ENCODE assay signal across 15 mouse cellular contexts in the genomic region with DNA sequence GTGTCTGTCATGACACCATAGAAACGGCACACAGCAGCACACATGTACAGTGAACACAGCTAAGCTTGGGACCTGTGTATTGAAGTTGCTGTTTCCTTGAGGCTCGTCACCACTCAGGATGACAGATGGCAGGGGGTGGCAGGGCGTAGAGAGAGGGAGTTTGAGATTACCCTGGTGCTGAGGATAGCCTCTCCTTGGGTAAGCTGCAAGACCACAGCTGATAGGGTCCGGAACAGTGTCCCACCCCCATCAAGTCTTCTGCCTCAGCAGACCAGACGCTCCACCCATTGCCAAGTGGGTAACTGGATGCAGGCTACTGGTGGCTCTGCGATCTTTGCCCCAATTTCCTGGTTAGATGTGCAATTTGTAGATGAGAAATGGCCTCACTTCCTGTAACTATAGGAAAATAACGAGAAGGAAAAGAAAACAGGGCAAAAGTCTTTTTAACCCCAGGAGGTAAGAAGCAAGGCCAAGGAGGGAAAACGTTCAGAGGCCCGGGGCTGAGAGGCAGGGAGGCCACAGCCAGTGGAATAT. TPM values are rescaled to one million over a fixed set of nuclear protein-coding genes. Genes with fewer than 3 reads are reported as not detected.
DNase-seq lines count a peak whose midpoint lies in the region; ATAC-seq and TF ChIP-seq lines count a peak whose summit lies in the region.
"Had no signal": no experiment of that assay in that cellular context is flagged by ENCODE, and none has a peak within 500 bp of the region (broad histone marks: within the 10 kb centered on the region; RNA-seq: fewer than 3 reads in every experiment).

No protein-coding gene starts in this region.

- TF ChIP-seq POLR2A in thymus, adult 2 months (IDR thresholded peaks at IDR 0.05; ENCODE audit: control insufficient read depth, extremely low read depth, insufficient read depth, low read length, poor library complexity) = no peak

- no peaks in the 10 kb centered on the region for H3K27me3 ChIP-seq in forebrain, embryonic 10.5 days (ENCODE audit: poor library complexity, severe bottlenecking)
- H3K27me3 ChIP-seq in forebrain, embryonic 13.5 days = no peaks in the 10 kb centered on the region
- no peaks in the 10 kb centered on the region for H3K27me3 ChIP-seq in thymus, adult 2 months (ENCODE audit: control insufficient read depth, insufficient read depth, low read length)
- no peaks in the 10 kb centered on the region for H3K27me3 ChIP-seq in liver, postnatal 0 days (ENCODE audit: insufficient read depth, low read length)
- no peaks in the 10 kb centered on the region for H3K27me3 ChIP-seq in stomach, postnatal 0 days (ENCODE audit: control insufficient read depth, insufficient read depth, low read length)
- no peaks in the 10 kb centered on the region for H3K27me3 ChIP-seq in forebrain, embryonic 12.5 days
- H3K27me3 ChIP-seq: heart, embryonic 13.5 days; neural tube, embryonic 12.5 days had no signal

- H3K4me2 ChIP-seq in forebrain, embryonic 13.5 days = no peak overlapping the region
- peak overlapping the region; percentile 53 for H3K4me2 ChIP-seq in liver, postnatal 0 days (ENCODE audit: low read depth, low read length)
- H3K4me2 ChIP-seq in stomach, postnatal 0 days (replicated peaks; ENCODE audit: low read depth) = no peak overlapping the region
- H3K4me2 ChIP-seq in forebrain, embryonic 12.5 days = no peak overlapping the region
- H3K4me2 ChIP-seq: heart, embryonic 13.5 days; neural tube, embryonic 12.5 days had no signal

- no peak for TF ChIP-seq CTCF in thymus, adult 2 months (IDR thresholded peaks at IDR 0.05; ENCODE audit: borderline replicate concordance, control insufficient read depth, extremely low read depth, insufficient read depth, low read length, poor library complexity)
- no peak for TF ChIP-seq CTCF in liver, postnatal 0 days (IDR thresholded peaks at IDR 0.05; ENCODE audit: low read depth)
- no peak for TF ChIP-seq CTCF in stomach, postnatal 0 days (IDR thresholded peaks at IDR 0.05; ENCODE audit: low read depth)

- no peaks in the 10 kb centered on the region for H3K36me3 ChIP-seq in forebrain, embryonic 10.5 days (replicated peaks)
- no peaks in the 10 kb centered on the region for H3K36me3 ChIP-seq in forebrain, embryonic 13.5 days (ENCODE audit: poor library complexity, severe bottlenecking)
- no peaks in the 10 kb centered on the region for H3K36me3 ChIP-seq in thymus, adult 2 months (ENCODE audit: control insufficient read depth, insufficient read depth, low read length)
- H3K36me3 ChIP-seq in liver, postnatal 0 days (replicated peaks; ENCODE audit: insufficient read depth, low read length) = no peaks in the 10 kb centered on the region
- H3K36me3 ChIP-seq in stomach, postnatal 0 days (ENCODE audit: control insufficient read depth, insufficient read depth, low read length) = no peaks in the 10 kb centered on the region
- no peaks in the 10 kb centered on the region for H3K36me3 ChIP-seq in forebrain, embryonic 12.5 days (replicated peaks)
- H3K36me3 ChIP-seq: heart, embryonic 13.5 days; neural tube, embryonic 12.5 days had no signal

- H3K9ac ChIP-seq in forebrain, embryonic 13.5 days = no peak overlapping the region
- 0 out of 2 replicates have a peak overlapping the region, but pooled peaks have one; percentile 16 for H3K9ac ChIP-seq in liver, postnatal 0 days (replicated peaks)
- H3K9ac ChIP-seq in stomach, postnatal 0 days (ENCODE audit: low read length) = no peak overlapping the region
- no peak overlapping the region for H3K9ac ChIP-seq in forebrain, embryonic 12.5 days
- H3K9ac ChIP-seq: heart, embryonic 13.5 days; neural tube, embryonic 12.5 days had no signal

- H3K27ac ChIP-seq in forebrain, embryonic 10.5 days = 0 out of 2 replicates have a peak overlapping the region, but pooled peaks have one; percentile 8
- H3K27ac ChIP-seq in forebrain, embryonic 13.5 days = no peak overlapping the region
- H3K27ac ChIP-seq in thymus, adult 2 months (ENCODE audit: control insufficient read depth, insufficient read depth, low read length) = no peak overlapping the region
- peak overlapping the region; percentile 89 for H3K27ac ChIP-seq in liver, postnatal 0 days (ENCODE audit: low read depth)
- peak overlapping the region; percentile 70; the same call in 1 of the 2 replicates for H3K27ac ChIP-seq in stomach, postnatal 0 days (replicated peaks)
- H3K27ac ChIP-seq in forebrain, embryonic 12.5 days = no peak overlapping the region
- H3K27ac ChIP-seq: heart, embryonic 13.5 days; neural tube, embryonic 12.5 days had no signal

- peaks cover 6% of the 10 kb centered on the region; the same call in 1 of the 2 replicates for H3K4me1 ChIP-seq in forebrain, embryonic 10.5 days
- H3K4me1 ChIP-seq in forebrain, embryonic 13.5 days = no peaks in the 10 kb centered on the region
- H3K4me1 ChIP-seq in thymus, adult 2 months (replicated peaks; ENCODE audit: control insufficient read depth, insufficient read depth, low read length) = peaks cover 13% of the 10 kb centered on the region
- H3K4me1 ChIP-seq in liver, postnatal 0 days (ENCODE audit: insufficient read depth) = peaks cover 14% of the 10 kb centered on the region
- no peaks in the 10 kb centered on the region for H3K4me1 ChIP-seq in stomach, postnatal 0 days (replicated peaks; ENCODE audit: control insufficient read depth, insufficient read depth)
- no peaks in the 10 kb centered on the region for H3K4me1 ChIP-seq in forebrain, embryonic 12.5 days
- H3K4me1 ChIP-seq: heart, embryonic 13.5 days; neural tube, embryonic 12.5 days had no signal

- no peak for ATAC-seq in forebrain, embryonic 13.5 days
- ATAC-seq in liver, postnatal 0 days = peak; percentile 69
- ATAC-seq in stomach, postnatal 0 days (ENCODE audit: low FRiP score, low TSS enrichment) = peak; percentile 83
- ATAC-seq in forebrain, embryonic 12.5 days (ENCODE audit: low FRiP score) = no peak
- ATAC-seq in erythroblast, adult 5-6 weeks (replicated peaks; ENCODE audit: low FRiP score, poor library complexity, severe bottlenecking) = no peak
- ATAC-seq: inflammation-experienced regulatory T-cells, adult 6 months had no signal

- 0 out of 2 replicates have a peak, but pooled peaks have one; percentile 22 for TF ChIP-seq EP300 in liver, postnatal 0 days (IDR thresholded peaks at IDR 0.05; ENCODE audit: low read depth)
- no peak for TF ChIP-seq EP300 in stomach, postnatal 0 days (optimal IDR thresholded peaks at IDR 0.05)

- WGBS in forebrain, embryonic 10.5 days = 74% methylated on average over 9 of the region's 9 CpGs
- 75% methylated on average over 9 of the region's 9 CpGs for WGBS in forebrain, embryonic 13.5 days
- WGBS in thymus, adult 2 months = 10% methylated on average over 9 of the region's 9 CpGs
- 11% methylated on average over 9 of the region's 9 CpGs for WGBS in liver, postnatal 0 days (ENCODE audit: insufficient replicate concordance)
- WGBS in stomach, postnatal 0 days = 32% methylated on average over 9 of the region's 9 CpGs
- WGBS in forebrain, embryonic 12.5 days = 67% methylated on average over 9 of the region's 9 CpGs

- H3K4me3 ChIP-seq in forebrain, embryonic 10.5 days = no peak overlapping the region
- no peak overlapping the region for H3K4me3 ChIP-seq in forebrain, embryonic 13.5 days
- no peak overlapping the region for H3K4me3 ChIP-seq in thymus, adult 2 months (ENCODE audit: control insufficient read depth, insufficient read depth, low read length)
- 0 out of 2 replicates have a peak overlapping the region, but pooled peaks have one; percentile 8 for H3K4me3 ChIP-seq in liver, postnatal 0 days (ENCODE audit: low read depth, low read length)
- H3K4me3 ChIP-seq in stomach, postnatal 0 days (ENCODE audit: low read depth, low read length) = no peak overlapping the region
- H3K4me3 ChIP-seq in forebrain, embryonic 12.5 days (replicated peaks) = no peak overlapping the region
- H3K4me3 ChIP-seq: heart, embryonic 13.5 days; neural tube, embryonic 12.5 days had no signal

- no peak for DNase-seq in forebrain, embryonic 10.5 days (ENCODE audit: extremely low spot score, low spot score)
- peak; percentile 16 for DNase-seq in thymus, postnatal 0 days (ENCODE audit: low spot score)
- no peak for DNase-seq in thymus, adult 2 months
- DNase-seq in liver, postnatal 0 days = peak; percentile 39
- peak; percentile 33 for DNase-seq in stomach, postnatal 0 days (ENCODE audit: low spot score)
- DNase-seq: adrenal gland, postnatal 14 days; cerebellum, adult 9-10 months had no signal

- no peaks in the 10 kb centered on the region for H3K9me3 ChIP-seq in forebrain, embryonic 10.5 days
- H3K9me3 ChIP-seq in forebrain, embryonic 13.5 days (replicated peaks) = 0 out of 2 replicates have a peak, but pooled peaks cover 3% of the 10 kb centered on the region
- no peaks in the 10 kb centered on the region for H3K9me3 ChIP-seq in liver, postnatal 0 days (ENCODE audit: low read length)
- no peaks in the 10 kb centered on the region for H3K9me3 ChIP-seq in stomach, postnatal 0 days (ENCODE audit: control insufficient read depth, low read length)
- no peaks in the 10 kb centered on the region for H3K9me3 ChIP-seq in forebrain, embryonic 12.5 days
- H3K9me3 ChIP-seq: heart, embryonic 13.5 days had no signal

RNA-seq across cellular contexts. Expression of gene Ffar2, which starts 11.8 kb away (rescaled TPM):
- not detected in 2 replicates for polyA plus RNA-seq in forebrain, embryonic 10.5 days (2016; fragmentation: Nextera tagmentation; extraction: Ambion mirVana)
- polyA plus RNA-seq in forebrain, embryonic 13.5 days (2015; fragmentation: Nextera tagmentation; extraction: Ambion mirVana) = 0.09 TPM in 1 of 2 replicates, not detected in the other
- 0.95 and 1.5 TPM in 2 replicates for polyA plus RNA-seq in thymus, postnatal 0 days (2015; fragmentation: Nextera tagmentation; extraction: Ambion mirVana)
- 3.2 and 3.5 TPM in 2 replicates for polyA plus RNA-seq in thymus, adult 2 months (2012; rRNA removed)
- polyA plus RNA-seq in liver, postnatal 0 days (2015; fragmentation: Nextera tagmentation; extraction: Ambion mirVana) = 1.6 and 2.1 TPM in 2 replicates
- 1.7 TPM in 2 replicates for polyA plus RNA-seq in stomach, postnatal 0 days (2015; fragmentation: Nextera tagmentation; extraction: Ambion mirVana)
- polyA plus RNA-seq in forebrain, embryonic 12.5 days (2016; fragmentation: Nextera tagmentation; extraction: Ambion mirVana) = not detected in 2 replicates
- total RNA-seq in erythroblast, adult 5-6 weeks (2015; ENCODE audit: low replicate concordance) = 8.1 and 11.1 TPM in 2 replicates
- total RNA-seq in erythroblast, adult 5-6 weeks (2017; ENCODE audit: low replicate concordance) = 10.6 and 12.3 TPM in 2 replicates
- polyA plus RNA-seq: heart, embryonic 13.5 days had no signal

RNA-seq across cellular contexts. Expression of gene Krtdap, which starts 24.1 kb away (rescaled TPM):
- not detected in 2 replicates for polyA plus RNA-seq in forebrain, embryonic 10.5 days (2016; fragmentation: Nextera tagmentation; extraction: Ambion mirVana)
- polyA plus RNA-seq in forebrain, embryonic 13.5 days (2015; fragmentation: Nextera tagmentation; extraction: Ambion mirVana) = not detected in 2 replicates
- 36.0 and 39.0 TPM in 2 replicates for polyA plus RNA-seq in thymus, postnatal 0 days (2015; fragmentation: Nextera tagmentation; extraction: Ambion mirVana)
- 11.9 and 18.3 TPM in 2 replicates for polyA plus RNA-seq in thymus, adult 2 months (2012; rRNA removed)
- polyA plus RNA-seq in liver, postnatal 0 days (2015; fragmentation: Nextera tagmentation; extraction: Ambion mirVana) = not detected in 2 replicates
- polyA plus RNA-seq in stomach, postnatal 0 days (2015; fragmentation: Nextera tagmentation; extraction: Ambion mirVana) = 12,744 and 13,054 TPM in 2 replicates
- polyA plus RNA-seq in forebrain, embryonic 12.5 days (2016; fragmentation: Nextera tagmentation; extraction: Ambion mirVana) = not detected in 2 replicates
- not detected in 2 replicates for total RNA-seq in erythroblast, adult 5-6 weeks (2015; ENCODE audit: low replicate concordance)
- total RNA-seq in erythroblast, adult 5-6 weeks (2017; ENCODE audit: low replicate concordance) = not detected in 2 replicates
- polyA plus RNA-seq: inflammation-experienced regulatory T-cells, adult 6 months; neural tube, embryonic 12.5 days had no signal

RNA-seq across cellular contexts. Expression of gene Ffar3, which starts 44.2 kb away (rescaled TPM):
- not detected in 2 replicates for polyA plus RNA-seq in forebrain, embryonic 10.5 days (2016; fragmentation: Nextera tagmentation; extraction: Ambion mirVana)
- polyA plus RNA-seq in forebrain, embryonic 13.5 days (2015; fragmentation: Nextera tagmentation; extraction: Ambion mirVana) = not detected in 2 replicates
- polyA plus RNA-seq in thymus, postnatal 0 days (2015; fragmentation: Nextera tagmentation; extraction: Ambion mirVana) = 0.10 TPM in 1 of 2 replicates, not detected in the other
- 0.13 TPM in 1 of 2 replicates, not detected in the other for polyA plus RNA-seq in thymus, adult 2 months (2012; rRNA removed)
- not detected in 2 replicates for polyA plus RNA-seq in liver, postnatal 0 days (2015; fragmentation: Nextera tagmentation; extraction: Ambion mirVana)
- polyA plus RNA-seq in stomach, postnatal 0 days (2015; fragmentation: Nextera tagmentation; extraction: Ambion mirVana) = 0.22 and 0.30 TPM in 2 replicates
- polyA plus RNA-seq in forebrain, embryonic 12.5 days (2016; fragmentation: Nextera tagmentation; extraction: Ambion mirVana) = not detected in 2 replicates
- not detected in 2 replicates for total RNA-seq in erythroblast, adult 5-6 weeks (2015; ENCODE audit: low replicate concordance)
- total RNA-seq in erythroblast, adult 5-6 weeks (2017; ENCODE audit: low replicate concordance) = not detected in 2 replicates
- polyA plus RNA-seq: embryonic facial prominence, embryonic 14.5 days; heart, embryonic 13.5 days; neural tube, embryonic 12.5 days; urinary bladder, adult 2 months had no signal

RNA-seq across cellular contexts. Expression of gene Dmkn, which starts 48.3 kb away (rescaled TPM):
- not detected in 2 replicates for polyA plus RNA-seq in forebrain, embryonic 10.5 days (2016; fragmentation: Nextera tagmentation; extraction: Ambion mirVana)
- 0.68 TPM in 1 of 2 replicates, not detected in the other for polyA plus RNA-seq in forebrain, embryonic 13.5 days (2015; fragmentation: Nextera tagmentation; extraction: Ambion mirVana)
- polyA plus RNA-seq in thymus, postnatal 0 days (2015; fragmentation: Nextera tagmentation; extraction: Ambion mirVana) = 10.7 and 12.7 TPM in 2 replicates
- polyA plus RNA-seq in thymus, adult 2 months (2012; rRNA removed) = 26.3 and 35.6 TPM in 2 replicates
- 1.5 and 1.8 TPM in 2 replicates for polyA plus RNA-seq in liver, postnatal 0 days (2015; fragmentation: Nextera tagmentation; extraction: Ambion mirVana)
- 1,959 and 2,038 TPM in 2 replicates for polyA plus RNA-seq in stomach, postnatal 0 days (2015; fragmentation: Nextera tagmentation; extraction: Ambion mirVana)
- polyA plus RNA-seq in forebrain, embryonic 12.5 days (2016; fragmentation: Nextera tagmentation; extraction: Ambion mirVana) = not detected in 2 replicates
- 7.7 and 29.0 TPM in 2 replicates for total RNA-seq in erythroblast, adult 5-6 weeks (2015; ENCODE audit: low replicate concordance)
- 5.3 and 10.9 TPM in 2 replicates for total RNA-seq in erythroblast, adult 5-6 weeks (2017; ENCODE audit: low replicate concordance)
- polyA plus RNA-seq: inflammation-experienced regulatory T-cells, adult 6 months had no signal

RNA-seq across cellular contexts. Expression of gene Ffar1, which starts 49.5 kb away (rescaled TPM):
- polyA plus RNA-seq in forebrain, embryonic 10.5 days (2016; fragmentation: Nextera tagmentation; extraction: Ambion mirVana) = not detected in 2 replicates
- polyA plus RNA-seq in forebrain, embryonic 13.5 days (2015; fragmentation: Nextera tagmentation; extraction: Ambion mirVana) = not detected in 2 replicates
- polyA plus RNA-seq in thymus, postnatal 0 days (2015; fragmentation: Nextera tagmentation; extraction: Ambion mirVana) = not detected in 2 replicates
- 0.50 and 0.60 TPM in 2 replicates for polyA plus RNA-seq in thymus, adult 2 months (2012; rRNA removed)
- 0.06 TPM in 1 of 2 replicates, not detected in the other for polyA plus RNA-seq in liver, postnatal 0 days (2015; fragmentation: Nextera tagmentation; extraction: Ambion mirVana)
- polyA plus RNA-seq in stomach, postnatal 0 days (2015; fragmentation: Nextera tagmentation; extraction: Ambion mirVana) = 0.04 and 0.06 TPM in 2 replicates
- not detected in 2 replicates for polyA plus RNA-seq in forebrain, embryonic 12.5 days (2016; fragmentation: Nextera tagmentation; extraction: Ambion mirVana)
- not detected in 2 replicates for total RNA-seq in erythroblast, adult 5-6 weeks (2015; ENCODE audit: low replicate concordance)
- total RNA-seq in erythroblast, adult 5-6 weeks (2017; ENCODE audit: low replicate concordance) = not detected in 2 replicates
- total RNA-seq: adrenal gland, postnatal 14 days had no signal
- polyA plus RNA-seq: embryonic facial prominence, embryonic 14.5 days; heart, embryonic 13.5 days; neural tube, embryonic 12.5 days; urinary bladder, adult 2 months had no signal

Comparison
In these comparisons a context has a peak if more than half of its experiments do, and no peak if none do; other contexts are left out.
1. DNase-seq: peak in thymus, postnatal 0 days (single experiment), liver, postnatal 0 days (single experiment) and stomach, postnatal 0 days (single experiment); none in forebrain, embryonic 10.5 days (single experiment) and thymus, adult 2 months (single experiment).
2. H3K27ac ChIP-seq: peak in forebrain, embryonic 10.5 days (single experiment), liver, postnatal 0 days (single experiment) and stomach, postnatal 0 days (single experiment); none in forebrain, embryonic 13.5 days (single experiment), thymus, adult 2 months (single experiment) and forebrain, embryonic 12.5 days (single experiment).
3. ATAC-seq: peak in liver, postnatal 0 days (single experiment) and stomach, postnatal 0 days (single experiment); none in forebrain, embryonic 13.5 days (single experiment), forebrain, embryonic 12.5 days (single experiment) and erythroblast, adult 5-6 weeks (single experiment).
4. RNA of gene Krtdap, which starts 24.1 kb away (polyA plus RNA-seq): 12,744 to 13,054 TPM in stomach, postnatal 0 days; 36.0 to 39.0 TPM in thymus, postnatal 0 days, 11.9 to 18.3 TPM in thymus, adult 2 months, not detected in liver, postnatal 0 days, not detected in forebrain, embryonic 10.5 days, not detected in forebrain, embryonic 13.5 days and not detected in forebrain, embryonic 12.5 days; every median in the first group is over 100 times any median in the second.